Mouse (Mus musculus) midbrain, embryonic 14.5 days (tissue): ENCODE measurements around the gene Cd6. TPM values are rescaled to one million over a fixed set of nuclear protein-coding genes. Genes with fewer than 3 reads are reported as not detected.

ENCODE experiments used
- ATAC-seq: fragments of 200-750 bp; cut with Nextera tagmentation; 2 replicates; pipeline ENCODE4 v1.8.0; 2017; ENCODE audit warnings: moderate number of reproducible peaks, moderate library complexity; ENCODE audit not compliant: low FRiP score, low TSS enrichment
- DNase-seq: peaks from one replicate; pipeline ENCODE4 v3.0.0-alpha.2; 2015
- H3K27ac ChIP-seq: fragments of 300-500 bp; sonication (generic); replicated peaks from 2 replicates; pipeline ENCODE4 v1.5.1; 2014; ENCODE audit warnings: mild to moderate bottlenecking, low read depth, low read length, moderate library complexity
- H3K27me3 ChIP-seq: fragments of 300-500 bp; sonication (generic); 2 replicates; pipeline ENCODE4 v1.6.1; 2014; ENCODE audit warnings: low read length, control low read depth, mixed read lengths; ENCODE audit not compliant: control insufficient read depth, insufficient read depth
- H3K36me3 ChIP-seq: fragments of 300-500 bp; sonication (generic); 2 replicates; pipeline ENCODE4 v1.6.1; 2014; ENCODE audit warnings: low read length, control low read depth; ENCODE audit not compliant: control insufficient read depth, insufficient read depth
- H3K4me1 ChIP-seq: fragments of 300-500 bp; sonication (generic); 2 replicates; pipeline ENCODE4 v1.6.1; 2014; ENCODE audit warnings: mild to moderate bottlenecking, antibody characterized with exemption, low read length, control low read depth; ENCODE audit not compliant: control insufficient read depth, insufficient read depth
- H3K4me2 ChIP-seq: fragments of 300-500 bp; sonication (generic); 2 replicates; pipeline ENCODE4 v1.6.1; 2014; ENCODE audit warnings: mild to moderate bottlenecking, low read length, moderate library complexity
- H3K4me3 ChIP-seq: fragments of 300-500 bp; sonication (generic); replicated peaks from 2 replicates; pipeline ENCODE4 v1.5.1; 2014; ENCODE audit warnings: low read depth, low read length
- H3K9ac ChIP-seq: fragments of 300-500 bp; sonication (generic); replicated peaks from 2 replicates; pipeline ENCODE4 v1.6.1; 2014; ENCODE audit warnings: mild to moderate bottlenecking, low read length, moderate library complexity
- H3K9me3 ChIP-seq: fragments of 300-500 bp; sonication (generic); 2 replicates; pipeline ENCODE4 v1.6.1; 2016; ENCODE audit warnings: low read length, control low read depth, mixed read lengths; ENCODE audit not compliant: control insufficient read depth
- WGBS: fragments of 180-500 bp; shearing (Covaris S2); extraction: QIAGEN DNeasy Blood & Tissue Kit; methylation state at CpG from one replicate; pipeline ENCODE4 v1.1.7; 2014; 5-methylcytosine and 5-hydroxymethylcytosine counted together
- polyA plus RNA-seq: library from polyadenylated mRNA; unstranded; fragments of >200 nt; fragmentation: Nextera tagmentation; extraction: Ambion mirVana; gene quantifications from 2 replicates; pipeline ENCODE4 v1.2.1, GENCODE M21; 2014

Gene Cd6
- polyA plus RNA-seq, 1 experiment from 2014 or later: not detected

- Histone ChIP-seq H3K27ac (no peak overlapping the region), H3K4me3 (no peak overlapping the region), H3K36me3 (no peaks in the 10 kb centered on the region), H3K9me3 (no peaks in the 10 kb centered on the region), H3K9ac (no peak overlapping the region), H3K4me2 (no peak overlapping the region), H3K27me3 (no peaks in the 10 kb centered on the region), H3K4me1 (no peaks in the 10 kb centered on the region)
- ATAC-seq: no peak
- DNase-seq: no peak
- 94% methylated on average over 17 of the region's 17 CpGs for WGBS
Observed at GRCm38 (mm10) chr19:10799155-10799554, 30.7 kb downstream of the Cd6 start.

GRCm38 (mm10) chr19:10798576-10798975, 31.3 kb downstream of the Cd6 start:
- Histone ChIP-seq H3K4me3 (no peak overlapping the region), H3K4me1 (no peaks in the 10 kb centered on the region), H3K27ac (no peak overlapping the region), H3K4me2 (no peak overlapping the region), H3K9ac (no peak overlapping the region), H3K27me3 (no peaks in the 10 kb centered on the region), H3K36me3 (no peaks in the 10 kb centered on the region), H3K9me3 (no peaks in the 10 kb centered on the region)
- ATAC-seq (no peak), DNase-seq (no peak)
- 76% methylated on average over 10 of the region's 10 CpGs for WGBS

DNA sequence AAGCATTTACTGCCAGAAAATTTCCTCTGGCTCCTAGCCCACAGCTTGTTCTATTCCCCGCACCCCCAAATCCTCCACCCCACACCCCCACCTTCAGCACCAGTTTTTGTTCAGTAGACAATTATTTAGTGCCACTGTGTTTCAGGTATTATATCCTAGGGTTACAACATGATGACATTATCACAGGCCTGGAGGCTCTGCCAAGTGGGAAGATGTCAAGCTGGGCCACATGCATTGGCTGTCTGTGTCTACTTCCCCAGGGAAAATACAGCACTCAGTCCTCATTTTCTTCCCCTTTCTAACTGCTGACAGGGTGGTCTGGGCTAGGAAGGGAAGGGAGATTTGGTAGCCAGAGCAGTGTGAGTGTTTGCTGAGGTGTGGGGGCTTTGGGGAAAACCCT, 34.9 kb downstream of the Cd6 start:
- Histone ChIP-seq H3K4me3 (no peak overlapping the region), H3K36me3 (no peaks in the 10 kb centered on the region), H3K27ac (no peak overlapping the region), H3K4me1 (no peaks in the 10 kb centered on the region), H3K9me3 (no peaks in the 10 kb centered on the region), H3K9ac (no peak overlapping the region), H3K27me3 (no peaks in the 10 kb centered on the region), H3K4me2 (no peak overlapping the region)
- WGBS: 95% methylated on average over 1 of the region's 1 CpGs
- ATAC-seq (no peak), DNase-seq (no peak)

GRCm38 (mm10) chr19:10793044-10793443, 36.8 kb downstream of the Cd6 start:
- 48% methylated on average over 3 of the region's 3 CpGs for WGBS
- no peak for ATAC-seq

GRCm38 (mm10) chr19:10790323-10790722, 39.5 kb downstream of the Cd6 start:
- Histone ChIP-seq H3K4me2 (no peak overlapping the region), H3K36me3 (no peaks in the 10 kb centered on the region), H3K9me3 (no peaks in the 10 kb centered on the region), H3K4me1 (no peaks in the 10 kb centered on the region), H3K4me3 (no peak overlapping the region), H3K9ac (no peak overlapping the region), H3K27ac (no peak overlapping the region), H3K27me3 (no peaks in the 10 kb centered on the region)
- whole genome bisulfite sequencing: 70% methylated on average over 9 of the region's 9 CpGs
- DNase-seq: no peak
- no peak for ATAC-seq

More at GRCm38 (mm10) chr19:10793044-10793443, 36.8 kb downstream of the Cd6 start:
- Histone ChIP-seq H3K9ac (no peak overlapping the region), H3K36me3 (no peaks in the 10 kb centered on the region), H3K4me1 (no peaks in the 10 kb centered on the region), H3K4me2 (no peak overlapping the region), H3K27me3 (no peaks in the 10 kb centered on the region), H3K4me3 (no peak overlapping the region), H3K27ac (no peak overlapping the region), H3K9me3 (no peaks in the 10 kb centered on the region)
- no peak for DNase-seq

GRCm38 (mm10) chr19:10788242-10788641, 41.6 kb downstream of the Cd6 start:
- Histone ChIP-seq H3K9ac (no peak overlapping the region), H3K9me3 (no peaks in the 10 kb centered on the region), H3K36me3 (no peaks in the 10 kb centered on the region), H3K4me3 (no peak overlapping the region), H3K4me1 (no peaks in the 10 kb centered on the region), H3K4me2 (no peak overlapping the region), H3K27ac (no peak overlapping the region), H3K27me3 (no peaks in the 10 kb centered on the region)
- ATAC-seq: no peak
- WGBS: 76% methylated on average over 9 of the region's 9 CpGs
- DNase-seq: no peak

- H3K27me3 ChIP-seq: no peaks in the 10 kb centered on the region
- H3K27ac ChIP-seq: no peak overlapping the region
- no peaks in the 10 kb centered on the region for H3K36me3 ChIP-seq
- no peak for DNase-seq
- ATAC-seq: no peak
- WGBS: 87% methylated on average over 4 of the region's 4 CpGs
- no peak overlapping the region for H3K4me2 ChIP-seq
- no peaks in the 10 kb centered on the region for H3K4me1 ChIP-seq
- no peak overlapping the region for H3K4me3 ChIP-seq
- no peaks in the 10 kb centered on the region for H3K9me3 ChIP-seq
- no peak overlapping the region for H3K9ac ChIP-seq
Observed at GRCm38 (mm10) chr19:10787406-10787805, 42.5 kb downstream of the Cd6 start.

- no peaks in the 10 kb centered on the region for H3K36me3 ChIP-seq
- 89% methylated on average over 6 of the region's 6 CpGs for WGBS
- no peak for DNase-seq
- H3K9me3 ChIP-seq: no peaks in the 10 kb centered on the region
- no peak for ATAC-seq
- no peak overlapping the region for H3K9ac ChIP-seq
- H3K4me3 ChIP-seq: no peak overlapping the region
- no peaks in the 10 kb centered on the region for H3K4me1 ChIP-seq
- no peak overlapping the region for H3K4me2 ChIP-seq
- no peak overlapping the region for H3K27ac ChIP-seq
- H3K27me3 ChIP-seq: no peaks in the 10 kb centered on the region
Observed at GRCm38 (mm10) chr19:10786753-10787152, 43.1 kb downstream of the Cd6 start.

DNA sequence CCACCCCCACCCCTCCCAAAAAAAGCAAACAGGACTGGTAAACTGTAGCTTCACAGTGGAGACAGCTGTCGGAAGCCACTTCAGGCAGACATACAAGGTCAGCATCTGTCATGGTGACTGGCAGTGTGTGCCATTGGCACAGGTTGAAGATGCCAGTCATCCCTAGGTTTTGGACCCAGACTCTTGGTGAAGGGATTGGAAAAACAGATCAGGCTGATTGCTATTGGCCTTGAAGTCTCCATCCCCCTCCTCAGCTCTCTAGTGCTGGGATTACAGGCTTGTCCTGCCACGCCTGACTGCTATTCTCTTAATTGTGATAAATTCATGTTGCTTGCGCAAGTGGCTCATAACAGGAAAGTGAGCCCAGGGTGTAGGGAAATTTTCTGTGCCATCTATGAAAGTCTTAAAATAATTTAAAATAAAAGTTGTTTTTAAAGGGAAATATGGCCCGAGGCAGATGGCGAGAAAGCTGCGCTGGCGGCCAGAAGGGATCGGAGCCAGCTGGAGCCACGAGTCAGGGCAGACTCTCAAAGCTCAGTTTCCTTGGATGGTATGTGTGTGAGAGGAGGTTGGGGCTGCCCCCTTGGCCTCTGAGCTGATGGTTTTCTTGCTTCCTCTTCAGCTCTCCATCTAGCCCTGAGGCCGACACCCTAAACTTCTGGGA, 44.9 kb downstream of the Cd6 start:
- Histone ChIP-seq H3K4me2 (no peak overlapping the region), H3K9me3 (no peaks in the 10 kb centered on the region), H3K4me1 (no peaks in the 10 kb centered on the region), H3K9ac (no peak overlapping the region), H3K36me3 (no peaks in the 10 kb centered on the region), H3K27ac (no peak overlapping the region), H3K4me3 (no peak overlapping the region), H3K27me3 (no peaks in the 10 kb centered on the region)
- ATAC-seq (no peak), DNase-seq (no peak)
- WGBS: 75% methylated on average over 10 of the region's 10 CpGs
